Mouse (Mus musculus) brown adipose tissue, adult 24 weeks (tissue): Measurements from ENCODE around the gene Shcbp1. TPM values are rescaled to one million over a fixed set of nuclear protein-coding genes. Genes with fewer than 3 reads are reported as not detected.
"Not testable (repeated sequence)": the region's sequence is repeated elsewhere in the genome, so short reads cannot be mapped to it uniquely, and the experiment has no call there.

ENCODE experiments used
- H3K27ac ChIP-seq: fragments of 200-500 bp; replicated peaks from 2 replicates; pipeline ENCODE4 v1.5.1; 2012; ENCODE audit warnings: low read depth, mild to moderate bottlenecking, low read length
- H3K4me1 ChIP-seq: fragments of 200-500 bp; 2 replicates; pipeline ENCODE4 v1.6.1; 2012; ENCODE audit warnings: low read length, mixed read lengths; ENCODE audit not compliant: control insufficient read depth, insufficient read depth, insufficient read length
- H3K4me3 ChIP-seq: fragments of 200-500 bp; 2 replicates; pipeline ENCODE4 v1.5.1; 2012; ENCODE audit warnings: low read depth, mild to moderate bottlenecking, low read length, moderate library complexity; ENCODE audit not compliant: insufficient read depth
- polyA plus RNA-seq: library from polyadenylated mRNA; stranded (reverse); fragments of >200 nt; gene quantifications from 2 replicates; pipeline ENCODE4 v1.2.4, GENCODE M21; 2012; ENCODE audit not compliant: missing spikeins, insufficient read depth, insufficient read length

Gene Shcbp1
- not detected in 2 replicates for polyA plus RNA-seq

DNA sequence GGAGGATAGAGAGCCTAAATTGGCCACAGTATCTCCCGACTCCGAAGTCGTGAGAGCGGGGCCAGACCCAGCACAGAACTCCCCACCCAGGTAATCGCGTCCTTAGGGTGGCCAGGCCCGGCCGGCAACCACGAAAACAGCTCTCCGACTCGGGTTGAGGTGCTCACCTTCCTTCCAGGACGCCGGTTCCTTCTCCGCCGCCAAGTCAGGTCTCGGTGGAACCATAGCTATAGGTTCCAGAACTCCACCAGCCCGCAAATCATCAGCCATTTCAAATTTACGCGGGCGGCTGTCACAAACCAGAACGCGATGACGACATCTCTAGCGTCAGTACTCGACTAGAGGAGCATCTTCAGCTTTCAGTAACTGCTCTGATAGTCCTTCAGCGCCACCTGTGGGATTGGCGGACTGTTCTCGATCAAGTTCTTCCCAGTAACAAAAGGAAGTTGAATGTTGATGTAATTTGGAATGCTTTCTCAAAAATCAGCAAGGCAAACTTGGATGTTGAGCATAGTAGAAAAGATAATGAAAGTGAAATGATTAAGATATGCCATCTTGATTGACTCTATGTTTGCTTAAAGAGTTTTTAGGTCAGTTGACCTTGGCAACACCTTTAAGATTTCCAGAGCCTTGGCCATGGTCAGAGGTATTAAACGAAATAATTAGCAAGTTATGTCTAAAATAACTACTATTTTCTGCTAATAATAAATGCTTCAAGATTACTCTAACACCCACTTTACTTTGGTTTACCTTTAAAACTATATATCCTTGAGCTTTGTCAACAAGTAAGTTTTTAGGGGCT lies at the start of gene Shcbp1:
TSS of gene Shcbp1 (minus strand) at position 314 of the 802 bp plus-strand sequence.
- H3K4me1 ChIP-seq, result no peaks in the 10 kb centered on the region
- peak within 1 kb of the TSS; percentile 72 for H3K4me3 ChIP-seq
- H3K27ac ChIP-seq, result no peak within 1 kb of the TSS

DNA sequence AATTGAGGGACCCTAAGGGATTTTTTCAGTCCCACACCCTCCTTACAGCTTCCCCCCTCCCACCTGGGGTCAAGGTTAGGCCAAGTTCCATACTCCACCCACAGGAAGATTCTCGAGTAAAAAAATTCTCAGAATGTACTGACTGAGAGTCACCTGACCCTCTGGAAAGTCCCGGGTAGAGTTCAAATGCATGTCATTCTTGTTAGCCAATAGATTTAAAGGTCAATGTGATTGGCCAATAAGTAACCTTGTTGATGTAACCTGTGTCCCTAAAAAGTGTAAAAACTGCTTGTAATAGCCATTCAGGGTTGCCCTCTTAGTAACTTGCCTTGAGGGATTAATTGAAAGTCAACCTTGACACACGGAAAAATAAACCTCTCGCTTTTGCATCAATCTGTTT lies 29.5 kb upstream of the Shcbp1 start:
- H3K4me3 ChIP-seq, result no peak overlapping the region
- no peaks in the 10 kb centered on the region for H3K4me1 ChIP-seq
- H3K27ac ChIP-seq, result no peak overlapping the region

DNA sequence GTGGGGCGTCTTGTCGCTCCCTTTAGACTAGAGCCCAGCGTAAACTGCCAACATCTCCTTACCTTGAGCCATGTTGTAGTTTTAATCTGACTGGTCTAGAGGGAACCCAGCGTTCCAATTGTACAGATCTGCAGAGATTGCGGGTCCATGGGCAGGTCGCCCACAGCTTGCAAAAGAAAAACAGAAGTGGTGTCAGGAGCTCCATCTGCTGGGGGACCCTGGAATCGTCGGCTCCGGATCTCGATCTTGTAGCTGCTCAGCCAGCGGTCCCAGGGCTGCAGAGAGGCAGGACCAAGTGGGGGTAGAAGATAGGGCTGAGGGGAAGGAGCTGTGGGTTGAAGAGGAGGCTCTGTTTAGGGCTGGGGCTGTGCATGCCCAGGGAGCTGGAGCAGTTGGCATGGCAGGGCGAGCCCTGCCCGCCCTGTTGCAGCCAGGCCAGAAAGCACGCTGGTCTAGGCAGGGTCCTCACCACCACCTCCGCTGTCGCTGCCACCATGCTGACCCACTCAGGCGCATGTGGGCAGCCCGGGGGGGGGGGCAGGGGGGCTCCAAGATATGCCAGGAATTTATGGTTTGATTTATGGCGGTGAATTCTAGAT lies 21.3 kb upstream of the Shcbp1 start:
- no peaks in the 10 kb centered on the region for H3K4me1 ChIP-seq
- no peak overlapping the region for H3K27ac ChIP-seq
- no peak overlapping the region for H3K4me3 ChIP-seq

DNA sequence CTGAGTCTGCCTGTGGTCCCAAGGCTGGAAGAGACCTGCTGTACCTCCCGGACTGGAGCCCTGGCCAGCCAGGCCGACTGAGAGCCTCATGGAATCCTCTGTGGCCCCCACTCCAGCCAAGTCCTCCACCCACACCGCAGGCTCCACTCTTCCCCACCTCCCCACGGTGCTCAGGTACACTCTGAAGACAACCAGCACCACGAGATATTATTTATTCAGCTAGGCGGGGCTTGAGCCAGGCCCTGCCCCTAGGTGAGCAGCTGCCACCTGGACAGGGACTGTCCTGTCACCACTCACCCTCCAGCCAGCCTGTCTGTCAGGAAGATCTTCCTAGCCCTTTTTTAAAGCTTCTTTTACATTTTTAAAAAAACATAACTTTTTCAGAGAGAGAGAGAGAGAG lies 1.1 kb downstream of the Shcbp1 start:
- Histone ChIP-seq H3K27ac (no peak overlapping the region), H3K4me1 (no peaks in the 10 kb centered on the region), H3K4me3 (no peak overlapping the region)

DNA sequence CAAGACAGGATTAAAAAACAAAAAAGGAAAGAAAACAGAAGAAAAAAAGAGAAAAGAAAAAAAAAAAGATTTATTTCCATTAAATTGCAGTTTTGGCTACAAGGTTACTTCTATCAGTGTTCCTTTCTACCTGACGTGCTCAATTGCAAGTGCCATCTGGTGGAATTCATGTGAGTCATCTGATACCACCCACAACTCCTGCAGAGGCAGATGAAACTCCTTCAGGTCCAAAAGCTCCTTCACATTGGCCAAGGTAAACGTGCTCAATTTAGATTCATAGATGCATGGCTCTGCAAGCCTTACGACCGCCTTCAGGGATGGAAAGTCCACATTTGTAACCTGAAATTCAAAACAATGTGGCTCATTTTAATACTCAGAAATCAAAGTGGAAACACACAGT lies 14.6 kb downstream of the Shcbp1 start:
- Histone ChIP-seq H3K27ac (no peak overlapping the region), H3K4me1 (no peaks in the 10 kb centered on the region), H3K4me3 (no peak overlapping the region)

DNA sequence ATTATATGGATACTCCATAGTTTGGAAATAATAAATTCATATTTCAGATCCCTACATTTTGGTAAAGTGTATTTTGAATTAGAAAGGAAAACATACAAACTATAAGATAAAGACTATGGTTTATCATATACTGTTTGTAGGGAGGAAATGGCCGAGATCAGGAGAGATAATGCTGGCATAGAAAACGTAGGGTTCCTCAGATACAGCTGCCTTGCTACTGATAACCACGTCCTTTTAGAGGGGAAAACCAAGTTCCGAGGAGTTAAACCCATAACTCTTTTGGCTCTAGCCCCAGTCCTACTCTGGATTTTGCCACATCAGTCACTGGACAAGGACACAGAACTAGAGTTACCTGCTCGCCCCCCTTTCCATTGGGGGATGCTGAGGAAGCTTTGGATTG lies 26.3 kb downstream of the Shcbp1 start:
- Histone ChIP-seq H3K4me1 (no peaks in the 10 kb centered on the region), H3K27ac (no peak overlapping the region), H3K4me3 (no peak overlapping the region)

DNA sequence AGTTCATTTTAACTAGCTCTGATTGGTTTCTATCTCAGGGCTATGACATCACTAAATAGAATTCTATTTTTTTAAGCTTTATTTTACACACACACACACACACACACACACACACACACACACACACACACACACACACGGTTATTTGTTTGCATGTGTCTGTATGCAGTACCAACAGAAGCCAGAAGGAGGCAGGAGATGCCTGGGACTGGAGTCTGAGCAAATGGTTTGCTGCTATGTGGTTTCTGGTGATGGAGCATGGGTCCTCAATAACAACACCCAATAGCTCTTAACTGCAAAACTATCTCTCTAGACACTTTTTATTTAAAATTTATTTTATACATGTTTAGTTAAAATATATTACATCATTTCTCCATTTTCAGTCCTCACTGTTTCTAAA lies 48.4 kb downstream of the Shcbp1 start:
- H3K27ac ChIP-seq, result no peak overlapping the region
- H3K4me3 ChIP-seq, result no peak overlapping the region
- H3K4me1 ChIP-seq, result no peaks in the 10 kb centered on the region

DNA sequence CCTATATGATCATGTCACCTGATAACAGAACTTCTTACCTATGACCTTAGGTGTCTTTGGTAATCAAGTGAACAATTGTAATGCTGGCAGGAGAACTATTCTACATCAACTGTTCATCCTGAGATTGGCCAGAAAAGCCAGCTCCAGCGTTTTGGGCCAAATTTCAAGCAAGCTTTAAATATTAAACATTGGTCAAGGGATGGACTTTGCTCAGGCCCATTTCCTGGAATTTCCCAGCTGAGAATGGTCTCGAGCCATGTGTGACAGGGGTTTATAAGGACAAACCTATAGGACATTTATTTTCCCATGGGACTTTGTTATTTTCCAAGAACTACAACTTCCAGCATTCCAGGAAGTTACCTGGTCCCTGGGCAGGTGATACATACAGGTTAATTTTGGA lies 63.8 kb downstream of the Shcbp1 start:
- Histone ChIP-seq H3K27ac (no peak overlapping the region), H3K4me3 (no peak overlapping the region), H3K4me1 (no peaks in the 10 kb centered on the region)

DNA sequence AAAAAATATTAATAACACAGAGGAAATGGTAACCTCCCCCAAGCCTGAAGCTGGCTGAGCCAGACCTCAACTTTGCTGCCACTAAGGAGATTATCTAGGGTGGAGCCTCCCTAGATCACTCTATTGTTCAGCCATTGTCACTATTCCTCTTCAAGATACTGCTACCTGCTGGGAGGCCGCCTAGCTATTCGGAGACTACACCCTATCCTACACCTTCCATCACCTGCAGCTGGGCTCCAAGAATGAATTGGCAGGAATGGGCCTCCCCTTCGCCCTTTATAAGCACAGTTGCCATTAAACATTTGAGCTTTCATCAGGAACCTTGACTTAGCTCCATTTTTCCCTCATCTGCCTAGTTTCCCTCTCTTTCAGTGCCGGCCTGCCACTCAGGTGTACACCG lies 71.0 kb downstream of the Shcbp1 start:
- not testable (repeated sequence) for H3K4me1 ChIP-seq, H3K4me3 ChIP-seq, H3K27ac ChIP-seq

DNA sequence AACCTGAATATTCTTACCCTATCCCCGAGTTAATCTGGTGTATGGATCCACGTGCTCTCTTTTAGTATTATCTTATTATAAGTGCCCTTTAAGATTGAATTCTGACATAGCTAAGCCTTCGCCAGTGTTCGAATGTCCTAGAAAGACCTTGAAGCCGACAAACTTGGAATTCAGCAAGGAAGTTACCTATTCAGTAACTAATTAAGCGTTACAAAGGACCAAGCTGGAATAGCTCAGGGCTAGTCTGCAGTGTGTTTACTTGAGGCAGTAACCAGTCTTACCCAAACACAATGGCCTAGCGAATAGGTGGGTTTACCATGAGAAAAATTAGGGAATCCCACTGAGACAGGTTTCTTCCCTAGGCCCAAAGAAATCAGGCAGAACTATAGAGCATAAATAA lies 71.5 kb downstream of the Shcbp1 start:
- not testable (repeated sequence) for H3K4me1 ChIP-seq, H3K27ac ChIP-seq, H3K4me3 ChIP-seq

DNA sequence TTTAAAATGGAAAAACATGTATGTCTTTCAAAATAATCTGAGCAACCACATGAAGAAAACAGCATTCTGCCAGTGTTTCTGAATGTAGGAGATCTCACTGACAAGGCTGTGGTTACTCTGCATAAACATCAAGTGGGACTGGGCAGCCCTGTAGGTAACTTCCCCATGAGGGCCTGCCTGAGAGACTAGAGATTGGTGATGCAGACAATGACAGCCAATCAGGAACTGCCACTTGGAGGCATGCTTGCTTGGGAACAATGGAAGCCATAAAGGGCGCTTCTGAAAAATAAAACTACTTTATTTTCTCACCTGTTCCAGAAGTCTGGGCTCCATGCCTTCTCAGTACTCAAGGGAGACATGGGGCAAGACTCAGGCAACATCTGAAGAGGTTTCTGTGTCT lies 87.7 kb downstream of the Shcbp1 start:
- Histone ChIP-seq H3K4me3 (no peak overlapping the region), H3K4me1 (no peaks in the 10 kb centered on the region), H3K27ac (no peak overlapping the region)

Other genes starting within 250 kb of the Shcbp1 start
- gene Zfp958, start 166.4 kb downstream of the Shcbp1 start, polyA plus RNA-seq, result 7.1 and 8.5 TPM in 2 replicates